Mouse (Mus musculus): Measurements from ENCODE around the gene Nemf. TPM values are rescaled to one million over a fixed set of nuclear protein-coding genes. Genes with fewer than 3 reads are reported as not detected.

The Nemf gene
- polyA plus RNA-seq, 1 experiment from 2014 or later, result 56.4 TPM

- WGBS, result 5% methylated on average over 13 of the region's 13 CpGs
- H3K36me3 ChIP-seq, result peaks cover 28% of the 10 kb centered on the region
- peaks cover 15% of the 10 kb centered on the region for H3K4me1 ChIP-seq
- no peak for ATAC-seq (ENCODE audit: extremely low read depth, insufficient number of reproducible peaks, low FRiP score, low TSS enrichment)
- H3K27me3 ChIP-seq (replicated peaks), result no peaks in the 10 kb centered on the region
- H3K9me3 ChIP-seq, result no peaks in the 10 kb centered on the region
- H3K4me2 ChIP-seq, result peak overlapping the region; percentile 93
- peak overlapping the region; percentile 67 for H3K27ac ChIP-seq (replicated peaks)
- H3K9ac ChIP-seq, result peak overlapping the region; percentile 95
- H3K4me3 ChIP-seq, result peak overlapping the region; percentile 76
These were observed 308 bp upstream of the Nemf start for GRCm38 (mm10) chr12:69357300-69357646.

GRCm38 (mm10) chr12:69351685-69352084 lies 5.3 kb downstream of the Nemf start:
- peaks cover 10% of the 10 kb centered on the region for H3K4me1 ChIP-seq
- no peak overlapping the region for H3K4me2 ChIP-seq
- H3K27ac ChIP-seq (replicated peaks), result no peak overlapping the region
- WGBS, result 72% methylated on average over 1 of the region's 1 CpGs
- no peak for ATAC-seq (ENCODE audit: extremely low read depth, insufficient number of reproducible peaks, low FRiP score, low TSS enrichment)
- H3K36me3 ChIP-seq, result peaks cover 78% of the 10 kb centered on the region
- no peaks in the 10 kb centered on the region for H3K27me3 ChIP-seq (replicated peaks)
- no peak overlapping the region for H3K4me3 ChIP-seq
- no peaks in the 10 kb centered on the region for H3K9me3 ChIP-seq
- H3K9ac ChIP-seq, result no peak overlapping the region

DNA sequence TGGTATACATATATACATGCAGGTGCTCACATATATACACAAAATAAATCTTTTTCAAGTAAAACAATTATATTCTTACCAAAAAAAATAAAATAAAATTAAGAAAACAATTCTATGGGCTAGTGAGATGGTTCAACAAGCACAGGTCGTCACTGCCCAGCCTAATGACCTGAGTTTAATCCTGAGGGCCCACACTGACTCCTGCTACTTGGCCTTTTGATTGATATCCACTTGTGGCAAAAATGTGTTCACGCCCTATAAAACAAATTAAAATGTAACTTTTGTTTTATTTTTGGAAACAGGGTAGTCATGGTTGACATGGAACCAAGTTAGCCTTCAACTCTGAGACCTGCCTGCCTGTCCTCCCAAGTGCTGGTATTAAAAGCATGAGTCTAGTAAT lies 7.0 kb downstream of the Nemf start:
- Histone ChIP-seq H3K9me3 (no peaks in the 10 kb centered on the region), H3K27ac (replicated peaks) (no peak overlapping the region), H3K4me1 (no peaks in the 10 kb centered on the region), H3K27me3 (replicated peaks) (no peaks in the 10 kb centered on the region), H3K4me3 (no peak overlapping the region), H3K9ac (no peak overlapping the region), H3K36me3 (peaks cover 88% of the 10 kb centered on the region), H3K4me2 (no peak overlapping the region)
- ATAC-seq (ENCODE audit: extremely low read depth, insufficient number of reproducible peaks, low FRiP score, low TSS enrichment), result no peak
- WGBS, result 90% methylated on average over 2 of the region's 2 CpGs

DNA sequence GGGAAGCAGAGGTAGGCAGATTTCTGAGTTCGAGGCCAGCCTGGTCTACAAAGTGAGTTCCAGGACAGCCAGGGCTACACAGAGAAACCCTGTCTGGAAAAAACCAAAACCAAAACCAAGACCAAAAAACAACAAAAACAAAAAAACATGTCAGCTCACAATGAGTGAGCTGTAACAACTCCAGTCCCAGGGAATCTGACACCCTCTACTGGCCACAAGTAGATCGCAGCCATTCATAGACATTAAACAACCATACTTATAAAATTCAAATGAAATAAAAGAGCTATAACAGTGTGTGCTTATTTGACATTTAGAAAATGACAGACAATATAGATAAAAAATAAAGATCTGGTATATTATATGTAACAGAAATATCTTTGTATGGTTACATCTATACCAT lies 23.4 kb downstream of the Nemf start:
- peaks cover 85% of the 10 kb centered on the region for H3K36me3 ChIP-seq
- H3K4me3 ChIP-seq, result no peak overlapping the region
- H3K27ac ChIP-seq (replicated peaks), result no peak overlapping the region
- no peaks in the 10 kb centered on the region for H3K27me3 ChIP-seq (replicated peaks)
- H3K4me2 ChIP-seq, result no peak overlapping the region
- no peaks in the 10 kb centered on the region for H3K9me3 ChIP-seq
- H3K4me1 ChIP-seq, result no peaks in the 10 kb centered on the region
- ATAC-seq (ENCODE audit: extremely low read depth, insufficient number of reproducible peaks, low FRiP score, low TSS enrichment), result no peak
- no peak overlapping the region for H3K9ac ChIP-seq
- WGBS, result 87% methylated on average over 2 of the region's 2 CpGs

DNA sequence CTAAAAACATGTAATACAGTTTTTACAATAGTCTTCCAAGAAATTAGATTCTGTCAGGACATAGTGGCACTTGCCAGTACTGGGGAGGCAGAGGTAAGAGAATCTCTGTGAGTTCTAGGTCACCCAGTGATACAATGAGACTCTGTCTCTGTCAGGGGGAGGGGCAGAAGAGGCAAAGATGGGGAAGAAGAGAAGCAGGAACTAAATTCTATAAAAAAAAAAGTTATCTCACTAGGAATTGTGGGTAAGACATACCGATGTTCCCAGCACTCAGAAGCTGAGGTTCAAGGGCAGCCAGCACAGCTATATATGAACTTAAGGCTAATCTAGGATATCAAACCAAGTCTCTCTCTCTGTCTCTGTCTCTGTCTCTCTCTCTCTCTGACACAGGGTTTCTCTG lies 24.8 kb downstream of the Nemf start:
- Histone ChIP-seq H3K36me3 (peaks cover 84% of the 10 kb centered on the region), H3K9me3 (no peaks in the 10 kb centered on the region), H3K27ac (replicated peaks) (no peak overlapping the region), H3K4me1 (no peaks in the 10 kb centered on the region), H3K4me2 (no peak overlapping the region), H3K27me3 (replicated peaks) (no peaks in the 10 kb centered on the region), H3K4me3 (no peak overlapping the region), H3K9ac (no peak overlapping the region)
- no peak for ATAC-seq (ENCODE audit: extremely low read depth, insufficient number of reproducible peaks, low FRiP score, low TSS enrichment)
- 79% methylated on average over 1 of the region's 1 CpGs for WGBS

DNA sequence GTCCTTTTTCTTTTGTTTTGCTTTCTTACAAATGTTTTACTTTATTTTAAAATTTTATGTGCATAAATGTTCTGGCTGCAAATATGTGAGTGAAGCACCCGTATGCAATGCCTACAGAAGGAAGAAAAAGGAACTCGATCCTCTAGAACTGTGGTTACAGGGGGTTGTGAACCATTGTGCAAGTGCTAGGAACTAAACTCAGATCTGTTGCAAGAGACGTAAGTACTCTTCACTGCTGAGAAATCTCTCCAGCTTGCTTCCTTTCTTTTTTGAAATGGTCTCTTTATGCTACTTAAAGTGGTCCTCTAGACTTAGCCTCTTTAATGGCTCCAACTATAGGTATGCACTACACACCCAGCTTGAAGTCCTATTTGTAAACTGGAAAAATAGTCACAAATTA lies 25.8 kb downstream of the Nemf start:
- H3K36me3 ChIP-seq, result peaks cover 85% of the 10 kb centered on the region
- no peaks in the 10 kb centered on the region for H3K9me3 ChIP-seq
- 93% methylated on average over 3 of the region's 3 CpGs for WGBS

DNA sequence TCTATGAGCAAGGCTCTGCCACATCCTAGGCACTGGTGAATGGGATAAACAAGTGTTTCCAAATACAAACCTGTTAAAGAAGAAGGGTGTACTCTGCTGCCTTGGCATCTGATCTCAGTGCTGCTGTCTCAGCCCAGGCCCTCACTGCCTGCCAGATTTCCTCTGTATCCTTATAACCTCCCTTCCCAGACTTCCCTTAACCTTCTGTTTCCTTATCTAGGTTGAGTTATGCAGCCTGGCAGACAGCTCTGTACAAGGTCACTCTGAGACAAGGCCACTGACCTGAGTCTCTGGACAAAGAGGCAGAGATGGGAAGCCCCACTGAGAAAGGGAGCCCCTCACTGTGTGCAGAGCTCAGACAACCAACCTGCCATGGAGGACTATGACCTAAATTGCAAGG lies 38.5 kb downstream of the Nemf start:
- no peak for ATAC-seq (ENCODE audit: extremely low read depth, insufficient number of reproducible peaks, low FRiP score, low TSS enrichment)
- peak overlapping the region; percentile 68 for H3K27ac ChIP-seq (replicated peaks)
- no peak overlapping the region for H3K4me3 ChIP-seq
- H3K36me3 ChIP-seq, result peaks cover 90% of the 10 kb centered on the region
- H3K27me3 ChIP-seq (replicated peaks), result no peaks in the 10 kb centered on the region
- H3K9ac ChIP-seq, result 0 out of 2 replicates have a peak overlapping the region, but pooled peaks have one; percentile 24
- H3K4me1 ChIP-seq, result peaks cover 24% of the 10 kb centered on the region
- no peaks in the 10 kb centered on the region for H3K9me3 ChIP-seq
- H3K4me2 ChIP-seq, result no peak overlapping the region

More for the DNA sequence above, 25.8 kb downstream of the Nemf start:
- H3K4me1 ChIP-seq, result no peaks in the 10 kb centered on the region
- H3K4me3 ChIP-seq, result no peak overlapping the region
- no peak overlapping the region for H3K27ac ChIP-seq (replicated peaks)
- ATAC-seq (ENCODE audit: extremely low read depth, insufficient number of reproducible peaks, low FRiP score, low TSS enrichment), result no peak
- no peak overlapping the region for H3K9ac ChIP-seq
- no peaks in the 10 kb centered on the region for H3K27me3 ChIP-seq (replicated peaks)
- H3K4me2 ChIP-seq, result no peak overlapping the region

DNA sequence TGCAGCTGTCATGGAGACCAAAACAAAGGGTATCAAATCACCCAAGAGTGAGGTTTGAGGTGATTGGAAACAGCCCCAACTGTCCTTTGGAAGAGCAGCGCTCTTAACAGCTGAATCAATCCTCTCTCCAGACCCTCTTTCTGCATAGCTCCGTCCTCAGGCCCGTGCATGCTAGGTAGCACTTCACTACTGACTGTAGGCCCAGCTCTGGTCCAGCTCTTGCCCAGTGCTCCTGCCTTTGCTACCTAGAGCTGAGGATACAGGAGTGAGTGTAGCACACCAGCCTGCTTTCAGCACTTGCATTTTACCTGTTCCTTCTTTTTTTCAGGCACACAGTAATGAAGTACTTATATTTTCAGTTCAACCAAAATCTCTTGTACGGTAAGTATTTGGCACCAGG lies 47.3 kb downstream of the Nemf start:
- WGBS, result 89% methylated on average over 4 of the region's 4 CpGs
- H3K36me3 ChIP-seq, result peaks cover 96% of the 10 kb centered on the region
- no peak for ATAC-seq (ENCODE audit: extremely low read depth, insufficient number of reproducible peaks, low FRiP score, low TSS enrichment)
- H3K4me1 ChIP-seq, result no peaks in the 10 kb centered on the region
- H3K9ac ChIP-seq, result no peak overlapping the region
- no peak overlapping the region for H3K27ac ChIP-seq (replicated peaks)
- no peaks in the 10 kb centered on the region for H3K9me3 ChIP-seq
- H3K4me3 ChIP-seq, result no peak overlapping the region
- H3K27me3 ChIP-seq (replicated peaks), result no peaks in the 10 kb centered on the region
- no peak overlapping the region for H3K4me2 ChIP-seq

GRCm38 (mm10) chr12:69306333-69306732 lies 50.6 kb downstream of the Nemf start:
- ATAC-seq (ENCODE audit: extremely low read depth, insufficient number of reproducible peaks, low FRiP score, low TSS enrichment), result no peak
- peaks cover 98% of the 10 kb centered on the region for H3K36me3 ChIP-seq
- H3K27me3 ChIP-seq (replicated peaks), result no peaks in the 10 kb centered on the region
- no peaks in the 10 kb centered on the region for H3K9me3 ChIP-seq
- 98% methylated on average over 7 of the region's 7 CpGs for WGBS
- H3K4me2 ChIP-seq, result no peak overlapping the region
- no peak overlapping the region for H3K9ac ChIP-seq
- H3K27ac ChIP-seq (replicated peaks), result no peak overlapping the region
- H3K4me3 ChIP-seq, result no peak overlapping the region
- no peaks in the 10 kb centered on the region for H3K4me1 ChIP-seq

GRCm38 (mm10) chr12:69304051-69304450 lies 52.9 kb downstream of the Nemf start:
- Histone ChIP-seq H3K36me3 (peaks cover 86% of the 10 kb centered on the region), H3K4me1 (peaks cover 8% of the 10 kb centered on the region), H3K27me3 (replicated peaks) (no peaks in the 10 kb centered on the region), H3K4me2 (no peak overlapping the region), H3K9ac (no peak overlapping the region), H3K27ac (replicated peaks) (no peak overlapping the region), H3K9me3 (no peaks in the 10 kb centered on the region), H3K4me3 (no peak overlapping the region)
- no peak for ATAC-seq (ENCODE audit: extremely low read depth, insufficient number of reproducible peaks, low FRiP score, low TSS enrichment)
- 79% methylated on average over 2 of the region's 2 CpGs for WGBS

GRCm38 (mm10) chr12:69302171-69302570 lies 54.8 kb downstream of the Nemf start:
- Histone ChIP-seq H3K27me3 (replicated peaks) (no peaks in the 10 kb centered on the region), H3K36me3 (peaks cover 70% of the 10 kb centered on the region), H3K27ac (replicated peaks) (no peak overlapping the region), H3K9ac (no peak overlapping the region), H3K4me1 (peaks cover 23% of the 10 kb centered on the region), H3K4me3 (no peak overlapping the region), H3K4me2 (no peak overlapping the region), H3K9me3 (no peaks in the 10 kb centered on the region)
- no peak for ATAC-seq (ENCODE audit: extremely low read depth, insufficient number of reproducible peaks, low FRiP score, low TSS enrichment)
- WGBS, result 92% methylated on average over 12 of the region's 12 CpGs

- Histone ChIP-seq H3K9ac (no peak overlapping the region), H3K27me3 (replicated peaks) (no peaks in the 10 kb centered on the region), H3K4me3 (no peak overlapping the region), H3K4me2 (no peak overlapping the region), H3K9me3 (no peaks in the 10 kb centered on the region), H3K4me1 (peaks cover 31% of the 10 kb centered on the region), H3K36me3 (peaks cover 52% of the 10 kb centered on the region), H3K27ac (replicated peaks) (no peak overlapping the region)
- 79% methylated on average over 2 of the region's 2 CpGs for WGBS
- ATAC-seq (ENCODE audit: extremely low read depth, insufficient number of reproducible peaks, low FRiP score, low TSS enrichment), result no peak
These were observed 56.6 kb downstream of the Nemf start for GRCm38 (mm10) chr12:69300391-69300790.
